Mouse (Mus musculus): ENCODE measurements around the gene Kif13a. TPM values are rescaled to one million over a fixed set of nuclear protein-coding genes. Genes with fewer than 3 reads are reported as not detected.

Kif13a gene
- polyA plus RNA-seq, 1 experiment from 2014 or later, result 10.1 TPM

DNA sequence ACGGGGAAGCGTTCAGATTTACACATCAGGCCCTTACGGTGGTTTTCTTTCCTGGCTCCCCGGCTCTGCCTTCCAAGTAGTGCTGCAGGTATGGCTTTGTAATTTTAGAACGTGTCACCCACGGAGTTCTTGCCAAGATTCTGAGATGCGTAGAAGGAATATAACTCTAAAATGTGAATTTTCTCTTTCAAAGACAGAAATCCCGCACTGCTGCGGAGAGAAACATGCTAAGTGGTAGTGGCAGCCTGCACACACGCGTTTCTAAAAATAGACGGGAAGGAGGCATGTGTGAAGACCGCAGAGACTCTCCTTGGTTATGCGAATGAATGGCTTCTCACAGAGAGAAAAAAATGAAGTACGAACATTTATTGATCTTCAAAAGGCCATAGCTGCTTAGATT is 21.5 kb upstream of the Kif13a start:
- WGBS, result 87% methylated on average over 15 of the region's 15 CpGs
- no peaks in the 10 kb centered on the region for H3K36me3 ChIP-seq (ENCODE audit: insufficient read depth, low read length)
- H3K4me2 ChIP-seq (replicated peaks; ENCODE audit: low read depth, low read length), result no peak overlapping the region
- ATAC-seq (ENCODE audit: low FRiP score, low TSS enrichment), result no peak
- H3K4me1 ChIP-seq (ENCODE audit: insufficient read depth, low read length), result no peaks in the 10 kb centered on the region
- H3K9me3 ChIP-seq (ENCODE audit: low read length), result no peaks in the 10 kb centered on the region; the same call in 1 of the 2 replicates
- H3K27me3 ChIP-seq (ENCODE audit: insufficient read depth, low read length), result 0 out of 2 replicates have a peak, but pooled peaks cover 2% of the 10 kb centered on the region
- no peak overlapping the region for H3K9ac ChIP-seq (replicated peaks; ENCODE audit: low read length)
- no peak overlapping the region for H3K27ac ChIP-seq (ENCODE audit: low read length)
- H3K4me3 ChIP-seq (ENCODE audit: low read length), result no peak overlapping the region

DNA sequence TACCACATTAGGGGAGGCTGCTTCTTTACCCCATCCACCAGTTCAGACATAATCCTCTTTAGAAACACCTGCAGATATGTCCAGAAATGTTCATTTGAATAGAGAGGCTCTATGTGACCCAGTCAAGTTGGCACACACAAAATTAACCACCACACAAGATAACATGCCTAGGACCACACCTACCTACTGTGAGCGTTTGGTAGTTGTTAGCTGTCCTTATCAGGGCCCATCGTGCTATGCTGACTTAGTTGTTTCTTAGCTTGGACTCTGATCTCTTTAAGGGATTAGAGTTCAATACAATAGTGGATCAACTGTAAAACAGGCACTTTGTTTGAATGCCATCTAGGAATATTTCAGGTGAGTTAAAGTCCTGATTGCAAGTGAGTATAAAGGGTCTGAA is 20.1 kb upstream of the Kif13a start:
- 91% methylated on average over 2 of the region's 2 CpGs for WGBS
- Histone ChIP-seq H3K9ac (replicated peaks; ENCODE audit: low read length) (no peak overlapping the region), H3K4me1 (ENCODE audit: insufficient read depth, low read length) (no peaks in the 10 kb centered on the region), H3K27me3 (ENCODE audit: insufficient read depth, low read length) (no peaks in the 10 kb centered on the region), H3K27ac (ENCODE audit: low read length) (no peak overlapping the region), H3K4me3 (ENCODE audit: low read length) (no peak overlapping the region), H3K9me3 (ENCODE audit: low read length) (no peaks in the 10 kb centered on the region; the same call in 1 of the 2 replicates), H3K4me2 (replicated peaks; ENCODE audit: low read depth, low read length) (no peak overlapping the region), H3K36me3 (ENCODE audit: insufficient read depth, low read length) (no peaks in the 10 kb centered on the region)
- no peak for ATAC-seq (ENCODE audit: low FRiP score, low TSS enrichment)

DNA sequence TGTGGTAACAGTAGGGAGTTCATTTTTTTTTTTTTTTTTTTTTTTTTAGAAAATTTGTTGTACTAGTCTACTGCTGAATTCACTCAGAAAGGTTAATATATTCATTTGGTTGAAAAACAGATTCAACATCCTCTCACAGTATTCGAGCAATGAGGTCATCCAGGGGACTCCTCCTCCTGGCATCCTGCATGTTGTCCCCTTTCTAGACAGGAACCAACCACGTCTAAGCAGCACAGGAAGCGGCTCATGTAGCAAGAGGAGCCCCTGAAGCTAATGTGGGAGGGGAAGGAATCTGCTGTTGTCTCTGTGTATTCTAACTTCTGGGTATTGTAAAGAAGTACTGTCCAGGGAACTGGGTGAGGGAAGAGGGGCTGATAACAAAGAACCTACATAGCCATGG is 18.4 kb upstream of the Kif13a start:
- ATAC-seq (ENCODE audit: low FRiP score, low TSS enrichment), result no peak
- H3K9ac ChIP-seq (replicated peaks; ENCODE audit: low read length), result no peak overlapping the region
- no peak overlapping the region for H3K4me2 ChIP-seq (replicated peaks; ENCODE audit: low read depth, low read length)
- no peaks in the 10 kb centered on the region; the same call in 1 of the 2 replicates for H3K9me3 ChIP-seq (ENCODE audit: low read length)
- H3K36me3 ChIP-seq (ENCODE audit: insufficient read depth, low read length), result no peaks in the 10 kb centered on the region
- H3K4me1 ChIP-seq (ENCODE audit: insufficient read depth, low read length), result no peaks in the 10 kb centered on the region
- no peak overlapping the region for H3K27ac ChIP-seq (ENCODE audit: low read length)
- H3K4me3 ChIP-seq (ENCODE audit: low read length), result no peak overlapping the region
- 54% methylated on average over 3 of the region's 3 CpGs for WGBS
- H3K27me3 ChIP-seq (ENCODE audit: insufficient read depth, low read length), result no peaks in the 10 kb centered on the region

DNA sequence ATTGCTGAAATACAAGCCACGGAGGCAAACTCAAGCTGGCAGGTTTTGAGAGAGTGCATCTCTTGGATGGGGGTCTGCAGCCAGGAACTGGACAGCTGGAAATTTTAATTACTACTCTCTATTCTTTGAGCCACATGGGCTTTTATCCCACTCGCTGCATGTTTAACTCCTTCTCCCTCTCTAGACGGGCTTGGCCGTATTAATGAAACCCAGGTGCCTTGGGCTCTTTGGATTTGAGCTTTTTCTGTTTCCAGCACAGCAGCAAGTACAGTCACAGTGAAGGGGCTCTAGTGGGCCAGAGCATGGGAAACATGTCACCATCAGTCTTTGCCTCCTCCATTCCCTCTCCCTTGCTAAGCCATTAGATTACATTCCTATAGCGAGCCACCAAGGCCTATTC is 16.4 kb upstream of the Kif13a start:
- Histone ChIP-seq H3K4me2 (replicated peaks; ENCODE audit: low read depth, low read length) (no peak overlapping the region), H3K27ac (ENCODE audit: low read length) (no peak overlapping the region), H3K4me1 (ENCODE audit: insufficient read depth, low read length) (no peaks in the 10 kb centered on the region), H3K4me3 (ENCODE audit: low read length) (no peak overlapping the region), H3K9me3 (ENCODE audit: low read length) (no peaks in the 10 kb centered on the region; the same call in 1 of the 2 replicates), H3K9ac (replicated peaks; ENCODE audit: low read length) (no peak overlapping the region), H3K36me3 (ENCODE audit: insufficient read depth, low read length) (no peaks in the 10 kb centered on the region), H3K27me3 (ENCODE audit: insufficient read depth, low read length) (no peaks in the 10 kb centered on the region)
- ATAC-seq (ENCODE audit: low FRiP score, low TSS enrichment), result no peak
- WGBS, result 77% methylated on average over 5 of the region's 5 CpGs

DNA sequence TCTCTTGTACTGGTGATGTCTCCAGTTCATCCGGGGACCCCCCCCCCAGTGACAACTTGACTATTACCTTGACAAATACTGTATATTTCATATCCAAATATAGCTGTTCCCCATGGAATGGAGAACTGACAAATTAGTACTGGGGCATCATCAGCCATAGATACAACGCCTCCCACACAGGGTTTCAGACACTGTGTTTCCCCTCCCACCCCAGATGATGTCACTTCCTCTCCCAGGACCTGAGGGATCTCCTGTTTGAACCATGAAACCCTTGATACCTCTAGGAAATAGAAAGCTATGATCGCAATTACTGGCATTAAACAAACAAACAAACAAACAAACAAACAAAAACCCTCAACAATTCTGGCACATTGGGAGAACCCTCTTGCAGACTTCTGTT is 15.6 kb upstream of the Kif13a start:
- H3K9me3 ChIP-seq (ENCODE audit: low read length), result no peaks in the 10 kb centered on the region
- ATAC-seq (ENCODE audit: low FRiP score, low TSS enrichment), result no peak
- 79% methylated on average over 3 of the region's 3 CpGs for WGBS

DNA sequence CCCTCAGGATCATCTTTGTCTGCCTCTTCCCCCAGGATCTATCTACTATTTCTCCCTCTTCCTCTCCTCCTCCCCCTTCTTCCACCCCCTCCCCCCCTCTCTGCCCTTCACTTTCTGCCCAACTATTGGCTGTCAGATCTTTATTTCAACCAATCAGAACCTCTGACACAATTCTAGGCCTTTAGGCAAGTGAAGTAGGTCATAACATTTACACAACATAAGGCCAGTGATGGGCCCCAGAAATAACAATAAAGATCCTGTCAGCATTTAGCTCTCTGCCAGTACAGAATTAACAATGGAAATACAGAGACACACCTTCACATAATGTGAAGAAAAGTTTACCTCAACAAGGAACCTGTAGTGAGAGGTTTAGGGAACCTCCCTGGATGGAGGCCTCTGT is 13.6 kb upstream of the Kif13a start:
- no peaks in the 10 kb centered on the region for H3K4me1 ChIP-seq (ENCODE audit: insufficient read depth, low read length)
- H3K27me3 ChIP-seq (ENCODE audit: insufficient read depth, low read length), result no peaks in the 10 kb centered on the region
- no peak overlapping the region for H3K4me3 ChIP-seq (ENCODE audit: low read length)
- no peak overlapping the region for H3K27ac ChIP-seq (ENCODE audit: low read length)
- H3K9me3 ChIP-seq (ENCODE audit: low read length), result no peaks in the 10 kb centered on the region
- no peak overlapping the region for H3K4me2 ChIP-seq (replicated peaks; ENCODE audit: low read depth, low read length)
- H3K36me3 ChIP-seq (ENCODE audit: insufficient read depth, low read length), result no peaks in the 10 kb centered on the region
- H3K9ac ChIP-seq (replicated peaks; ENCODE audit: low read length), result no peak overlapping the region
- ATAC-seq (ENCODE audit: low FRiP score, low TSS enrichment), result no peak

More for the DNA sequence above, 15.6 kb upstream of the Kif13a start:
- H3K4me3 ChIP-seq (ENCODE audit: low read length), result no peak overlapping the region
- H3K27me3 ChIP-seq (ENCODE audit: insufficient read depth, low read length), result no peaks in the 10 kb centered on the region
- no peak overlapping the region for H3K9ac ChIP-seq (replicated peaks; ENCODE audit: low read length)
- no peaks in the 10 kb centered on the region for H3K36me3 ChIP-seq (ENCODE audit: insufficient read depth, low read length)
- H3K4me2 ChIP-seq (replicated peaks; ENCODE audit: low read depth, low read length), result no peak overlapping the region
- H3K4me1 ChIP-seq (ENCODE audit: insufficient read depth, low read length), result no peaks in the 10 kb centered on the region
- no peak overlapping the region for H3K27ac ChIP-seq (ENCODE audit: low read length)

DNA sequence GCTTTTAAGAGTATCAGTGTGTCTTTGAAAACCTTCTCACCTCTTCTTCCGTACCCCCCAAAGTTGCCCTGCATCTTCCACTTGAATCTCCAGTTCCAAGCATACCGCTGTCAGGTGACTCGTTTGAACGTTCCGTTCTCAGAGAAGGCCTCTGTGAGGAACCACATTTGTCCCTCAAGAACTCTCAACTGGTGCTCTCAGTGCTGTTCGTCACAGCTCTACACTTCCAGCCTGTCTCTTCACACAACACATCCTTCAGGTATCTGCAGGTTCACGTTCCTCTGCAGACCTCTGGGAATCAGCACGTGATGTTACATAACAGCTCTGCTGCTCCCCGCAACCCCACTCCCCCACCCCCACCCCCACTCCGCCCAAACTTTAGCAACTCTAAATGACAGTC is 4.4 kb upstream of the Kif13a start:
- peaks cover 8% of the 10 kb centered on the region; the same call in 1 of the 2 replicates for H3K4me1 ChIP-seq (ENCODE audit: insufficient read depth, low read length)
- H3K36me3 ChIP-seq (ENCODE audit: insufficient read depth, low read length), result no peaks in the 10 kb centered on the region
- peaks cover 8% of the 10 kb centered on the region for H3K27me3 ChIP-seq (ENCODE audit: insufficient read depth, low read length)
- no peaks in the 10 kb centered on the region for H3K9me3 ChIP-seq (ENCODE audit: low read length)
- H3K27ac ChIP-seq (ENCODE audit: low read length), result no peak overlapping the region
- H3K4me2 ChIP-seq (replicated peaks; ENCODE audit: low read depth, low read length), result no peak overlapping the region
- H3K9ac ChIP-seq (replicated peaks; ENCODE audit: low read length), result no peak overlapping the region
- no peak overlapping the region for H3K4me3 ChIP-seq (ENCODE audit: low read length)
- ATAC-seq (ENCODE audit: low FRiP score, low TSS enrichment), result no peak
- 78% methylated on average over 10 of the region's 10 CpGs for WGBS

DNA sequence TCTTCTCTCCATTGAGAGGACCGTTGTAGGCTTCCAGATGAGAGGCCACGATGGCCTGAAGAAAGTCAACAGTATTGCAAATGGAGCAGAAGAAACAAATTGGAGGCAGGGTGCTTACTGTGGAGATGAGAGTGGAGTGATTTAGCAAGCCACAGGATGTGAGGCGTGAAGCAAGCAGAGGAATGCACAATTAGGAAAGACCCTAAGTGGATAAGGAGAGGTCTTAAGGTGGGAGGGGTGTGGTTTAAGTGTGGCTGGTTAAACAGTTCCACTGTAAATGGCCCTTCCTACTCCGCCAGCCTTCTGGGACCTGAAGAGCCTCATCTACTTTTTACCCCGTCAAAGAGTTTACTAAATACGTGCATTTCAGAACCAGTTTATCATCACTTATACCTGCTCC is 3.2 kb upstream of the Kif13a start:
- Histone ChIP-seq H3K27ac (ENCODE audit: low read length) (no peak overlapping the region), H3K9ac (replicated peaks; ENCODE audit: low read length) (no peak overlapping the region)
- 78% methylated on average over 6 of the region's 6 CpGs for WGBS

DNA sequence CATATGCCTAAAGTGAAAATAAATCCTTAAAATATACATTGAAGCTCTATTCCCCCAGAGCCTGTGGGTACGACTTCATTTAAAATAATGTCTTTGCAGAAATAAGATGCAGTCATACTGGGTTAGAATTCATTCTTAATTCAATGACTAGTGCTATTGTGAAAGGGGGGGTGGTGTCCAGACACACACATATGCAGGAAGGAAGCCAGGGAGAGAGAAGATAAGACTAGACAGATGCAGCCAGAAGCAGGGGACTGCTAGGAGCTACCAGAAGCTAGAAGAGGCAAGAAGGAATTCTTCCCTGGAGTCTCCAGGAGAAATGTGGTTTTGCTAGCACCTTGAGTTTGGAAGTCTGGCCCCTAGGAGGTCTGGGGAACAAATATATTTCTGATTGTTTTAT is 2.4 kb upstream of the Kif13a start:
- H3K4me1 ChIP-seq (ENCODE audit: insufficient read depth, low read length), result peaks cover 19% of the 10 kb centered on the region
- H3K9me3 ChIP-seq (ENCODE audit: low read length), result no peaks in the 10 kb centered on the region
- 79% methylated on average over 1 of the region's 1 CpGs for WGBS
- H3K27ac ChIP-seq (ENCODE audit: low read length), result no peak overlapping the region
- no peaks in the 10 kb centered on the region for H3K36me3 ChIP-seq (ENCODE audit: insufficient read depth, low read length)
- H3K4me2 ChIP-seq (replicated peaks; ENCODE audit: low read depth, low read length), result no peak overlapping the region
- no peak for ATAC-seq (ENCODE audit: low FRiP score, low TSS enrichment)
- H3K27me3 ChIP-seq (ENCODE audit: insufficient read depth, low read length), result peaks cover 8% of the 10 kb centered on the region
- no peak overlapping the region for H3K4me3 ChIP-seq (ENCODE audit: low read length)
- H3K9ac ChIP-seq (replicated peaks; ENCODE audit: low read length), result no peak overlapping the region

More for the DNA sequence above, 3.2 kb upstream of the Kif13a start:
- no peaks in the 10 kb centered on the region for H3K9me3 ChIP-seq (ENCODE audit: low read length)
- no peak overlapping the region for H3K4me2 ChIP-seq (replicated peaks; ENCODE audit: low read depth, low read length)
- ATAC-seq (ENCODE audit: low FRiP score, low TSS enrichment), result no peak
- H3K27me3 ChIP-seq (ENCODE audit: insufficient read depth, low read length), result peaks cover 8% of the 10 kb centered on the region
- no peak overlapping the region for H3K4me3 ChIP-seq (ENCODE audit: low read length)
- no peaks in the 10 kb centered on the region for H3K36me3 ChIP-seq (ENCODE audit: insufficient read depth, low read length)
- peaks cover 19% of the 10 kb centered on the region for H3K4me1 ChIP-seq (ENCODE audit: insufficient read depth, low read length)

DNA sequence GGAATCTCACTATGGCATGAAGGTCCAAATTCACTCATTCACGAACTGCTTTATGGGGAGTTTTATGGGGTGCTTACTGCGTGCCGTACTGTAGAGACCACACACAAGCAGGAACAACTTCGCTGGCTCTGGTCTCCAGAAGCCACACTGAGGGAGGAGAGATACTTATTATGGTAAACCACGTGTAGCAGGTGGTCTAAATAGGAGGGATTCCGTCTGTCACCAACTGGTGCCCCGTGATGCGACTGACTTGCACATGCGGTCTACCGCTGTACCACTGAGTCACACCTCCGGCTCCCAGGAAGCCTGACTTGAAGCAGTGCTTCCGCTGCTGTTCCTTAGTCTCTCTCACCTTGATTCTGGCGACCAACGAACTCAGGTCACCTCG is 986 bp upstream of the Kif13a start:
- H3K4me2 ChIP-seq (replicated peaks; ENCODE audit: low read depth, low read length), result peak overlapping the region; percentile 88
- WGBS, result 1% methylated on average over 15 of the region's 15 CpGs

More for the DNA sequence above, 986 bp upstream of the Kif13a start:
- peak; percentile 3; the same call in 1 of the 2 replicates for ATAC-seq (ENCODE audit: low FRiP score, low TSS enrichment)
- H3K4me1 ChIP-seq (ENCODE audit: insufficient read depth, low read length), result peaks cover 30% of the 10 kb centered on the region
- peak overlapping the region; percentile 97 for H3K27ac ChIP-seq (ENCODE audit: low read length)
- peaks cover 8% of the 10 kb centered on the region for H3K27me3 ChIP-seq (ENCODE audit: insufficient read depth, low read length)
- H3K36me3 ChIP-seq (ENCODE audit: insufficient read depth, low read length), result no peaks in the 10 kb centered on the region
- H3K9me3 ChIP-seq (ENCODE audit: low read length), result no peaks in the 10 kb centered on the region
- peak overlapping the region; percentile 84 for H3K4me3 ChIP-seq (ENCODE audit: low read length)
- H3K9ac ChIP-seq (replicated peaks; ENCODE audit: low read length), result peak overlapping the region; percentile 90

Measured in kidney, embryonic 16.5 days (tissue).